Mouse (Mus musculus) left cerebral cortex, adult 6 months (tissue): ENCODE measurements around the gene Zdhhc24. TPM values are rescaled to one million over a fixed set of nuclear protein-coding genes. Genes with fewer than 3 reads are reported as not detected.

Experiments used
- long read RNA-seq, 2 experiments: library from polyadenylated mRNA; unstranded; transcript quantifications; one replicate each; pipeline ENCODE4 v2.0.0; 2019 to 2020
- polyA plus RNA-seq: library from polyadenylated mRNA; unstranded; fragments of <200 nt; fragmentation: Nextera tagmentation; gene quantifications from 2 replicates; pipeline ENCODE4 v1.2.3, GENCODE M21; 2021

Gene Zdhhc24
- 10.3 and 15.3 TPM in 2 replicates for polyA plus RNA-seq
- long read RNA-seq, experiment 1, transcript Zdhhc24-204 (3 exons, 2,314 nt), result minor isoform, 10 of 90 reads
- long read RNA-seq, experiment 1, transcript Zdhhc24-201 (3 exons, 2,558 nt), result major isoform, 65 of 90 reads
- long read RNA-seq, experiment 1, transcript Zdhhc24-206 (2 exons, 939 nt), result minor isoform, 9 of 90 reads
- long read RNA-seq, experiment 1, partial matches to known transcripts, result 0 of 90 reads
- long read RNA-seq, experiment 1, other reads (novel, unspliced or antisense), result 2 of 90 reads
- long read RNA-seq, experiment 2, transcript Zdhhc24-201 (3 exons, 2,558 nt), result major isoform, 8 of 18 reads
- long read RNA-seq, experiment 2, partial matches to known transcripts, result 3 of 18 reads
- long read RNA-seq, experiment 2, other reads (novel, unspliced or antisense), result 2 of 18 reads

DNA sequence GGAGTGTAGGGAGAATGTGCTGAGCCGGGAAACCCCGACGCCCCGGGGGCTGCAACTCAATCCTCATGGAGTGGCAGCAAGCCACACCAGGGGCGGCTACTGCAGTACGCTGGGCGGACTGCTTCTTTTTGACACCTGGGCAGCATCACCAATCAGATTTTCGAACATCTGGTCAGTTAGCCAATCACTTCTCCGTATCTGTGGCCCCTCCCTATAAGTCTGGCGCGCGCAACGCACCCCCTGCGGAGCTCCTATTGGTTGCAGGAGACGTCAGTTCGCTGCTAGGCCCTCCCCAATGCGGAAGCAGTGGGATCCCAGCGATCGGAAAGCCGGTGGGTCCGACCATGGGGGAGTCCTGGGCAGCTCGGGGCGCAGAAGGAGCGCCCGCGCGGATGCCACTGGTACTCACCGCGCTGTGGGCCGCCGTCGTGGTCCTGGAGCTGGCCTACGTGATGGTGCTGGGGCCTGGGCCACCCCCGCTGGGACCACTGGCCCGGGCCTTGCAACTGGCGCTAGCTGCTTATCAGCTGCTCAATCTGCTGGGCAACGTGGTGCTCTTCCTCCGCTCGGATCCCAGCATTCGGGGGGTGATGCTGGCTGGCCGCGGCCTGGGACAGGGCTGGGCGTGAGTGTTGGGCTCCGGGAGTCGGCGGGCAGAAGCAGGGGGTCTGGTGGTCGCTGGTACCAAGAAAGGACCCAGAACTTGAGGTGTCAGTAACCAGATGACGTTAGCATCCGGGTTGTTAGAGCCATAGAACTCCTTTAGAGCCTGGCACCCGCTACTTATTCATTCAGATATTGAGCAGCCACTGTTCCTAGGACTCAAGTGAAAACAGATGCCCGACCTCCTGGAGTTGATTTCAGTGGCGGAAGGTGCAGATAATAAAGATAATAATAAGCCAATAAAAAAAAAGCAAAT is at the start of gene Zdhhc24:
TSS of gene Zdhhc24 (plus strand) at position 264 of the 919 bp plus-strand sequence.

DNA sequence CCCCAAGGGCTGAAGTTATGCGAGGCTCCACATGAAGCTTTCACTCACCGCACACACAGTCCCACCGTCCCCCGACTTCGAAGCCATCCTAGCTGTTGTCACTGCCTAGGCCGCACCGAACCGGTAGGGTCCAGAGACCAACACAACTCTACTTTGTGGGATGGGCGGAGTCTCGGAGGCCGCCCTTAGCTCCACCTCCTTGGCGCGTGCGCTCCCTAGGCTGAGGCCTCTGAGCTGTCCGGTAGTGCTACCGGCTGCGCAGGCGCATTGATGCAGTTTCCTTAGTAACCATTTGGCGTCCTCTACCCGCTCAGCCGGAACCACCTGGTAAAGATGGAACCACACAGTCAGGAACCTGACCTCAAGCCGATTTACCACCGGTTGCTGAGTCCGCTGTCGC is 39.3 kb upstream of the Zdhhc24 start, which contains the start of the genes Ccs and Ccdc87:
TSS of gene Ccs (minus strand) at position 184 of the 400 bp plus-strand sequence.
TSS of gene Ccdc87 (plus strand) at position 218 of the 400 bp plus-strand sequence.

DNA sequence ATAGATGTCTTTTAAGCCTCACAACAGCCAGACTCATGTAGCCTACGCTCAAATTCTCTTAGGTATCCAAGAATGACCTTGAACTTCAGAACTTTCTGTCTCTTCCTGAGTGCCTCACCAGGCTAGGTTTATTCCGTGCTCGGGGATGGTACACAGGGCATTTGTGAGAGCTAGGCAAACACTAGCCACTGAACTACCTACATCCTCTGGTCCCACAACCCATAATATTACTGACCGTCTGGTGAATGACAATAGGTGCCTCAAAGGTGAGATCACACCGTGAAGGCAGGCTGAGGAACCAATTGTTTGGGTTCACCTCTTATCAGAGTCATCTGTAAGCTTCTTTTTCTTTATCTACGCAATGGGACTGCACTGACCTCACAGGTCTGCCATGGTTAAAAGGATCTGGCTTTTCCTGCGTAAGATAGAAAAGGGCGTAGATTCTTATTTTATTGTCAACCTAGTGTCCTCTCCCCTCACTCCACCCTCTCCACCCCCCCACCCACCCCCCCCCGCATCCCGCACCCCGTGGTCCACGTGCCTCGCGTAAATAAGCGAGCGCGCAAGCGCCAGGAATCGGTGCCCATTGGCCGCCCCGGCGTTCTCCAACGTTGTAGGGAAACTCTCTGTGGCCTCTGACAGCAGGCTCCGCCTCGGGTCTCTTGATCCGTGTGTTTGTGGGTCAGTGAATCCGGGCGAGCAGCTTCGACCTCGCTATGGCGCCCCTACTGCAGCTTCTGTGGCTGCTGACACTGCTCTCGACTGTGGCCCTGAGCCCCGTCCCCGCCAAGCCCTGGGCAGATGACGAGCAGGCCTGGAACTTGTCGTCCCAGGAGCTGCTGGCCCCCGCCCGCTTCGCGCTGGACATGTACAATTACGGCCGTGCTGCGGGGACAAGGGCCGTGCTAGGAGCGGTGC is 23.7 kb upstream of the Zdhhc24 start, which contains the start of gene Ctsf:
TSS of gene Ctsf (plus strand) at position 579 of the 918 bp plus-strand sequence.

DNA sequence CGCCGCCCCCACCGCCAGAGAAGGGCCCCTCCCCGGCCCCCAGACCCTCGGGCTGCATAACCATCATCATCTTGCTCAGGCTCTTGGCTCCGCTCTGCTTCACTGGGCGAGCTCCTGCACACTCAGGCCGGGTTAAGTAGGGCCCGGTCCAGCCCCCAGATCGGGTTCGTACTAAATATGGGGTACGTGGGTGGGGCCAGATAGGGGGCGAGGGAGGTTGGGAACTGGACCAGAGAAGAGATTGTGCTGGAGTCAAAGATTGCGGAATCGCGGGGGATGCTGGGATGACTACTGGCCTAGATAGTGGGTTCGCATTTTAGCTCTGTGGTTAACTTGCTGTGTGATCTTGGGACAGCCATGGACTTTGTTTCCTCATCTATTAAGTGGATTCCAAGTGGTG is 683 bp upstream of the Zdhhc24 start, which contains the start of gene Actn3:
TSS of gene Actn3 (minus strand) at position 125 of the 400 bp plus-strand sequence.

DNA sequence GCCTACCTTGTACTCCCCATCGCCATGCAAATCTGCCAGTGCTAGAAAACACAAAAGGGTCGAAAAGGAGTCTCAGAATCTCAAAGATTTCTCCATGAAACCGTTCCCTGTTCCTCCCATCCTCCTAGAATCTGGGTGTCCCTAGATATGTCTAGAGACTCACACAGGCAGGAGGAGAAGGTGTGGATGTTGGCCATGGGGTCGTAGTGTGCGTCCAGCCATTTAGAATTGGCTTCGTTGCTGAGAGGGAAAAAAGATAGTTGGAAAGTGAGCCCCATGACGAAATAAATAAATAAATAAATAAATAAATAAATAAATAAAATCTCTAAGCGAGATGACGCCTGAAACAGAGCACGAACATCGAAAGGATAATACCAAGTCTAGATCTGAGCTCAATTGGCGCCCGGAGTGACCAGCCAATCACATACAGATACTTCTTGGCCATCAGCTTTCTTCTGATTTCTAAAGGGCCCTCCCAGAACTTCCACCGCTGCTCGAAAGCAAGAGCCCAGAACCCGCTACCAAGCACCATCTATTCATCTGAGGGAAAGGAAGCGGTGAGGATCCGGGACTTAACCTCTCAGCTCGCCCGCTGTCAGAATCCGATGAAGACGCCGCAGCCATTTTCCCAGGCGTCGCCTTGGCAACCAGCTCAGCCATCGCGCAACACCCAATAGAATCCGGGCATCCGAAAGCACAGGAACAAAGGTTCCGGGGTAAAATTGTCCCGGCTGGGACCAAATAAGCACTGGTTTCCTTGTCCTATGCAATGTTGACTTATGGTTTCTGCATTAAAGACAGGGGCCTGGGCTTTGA is 27.7 kb downstream of the Zdhhc24 start, which contains the start of gene Bbs1:
TSS of gene Bbs1 (minus strand) at position 650 of the 816 bp plus-strand sequence.

DNA sequence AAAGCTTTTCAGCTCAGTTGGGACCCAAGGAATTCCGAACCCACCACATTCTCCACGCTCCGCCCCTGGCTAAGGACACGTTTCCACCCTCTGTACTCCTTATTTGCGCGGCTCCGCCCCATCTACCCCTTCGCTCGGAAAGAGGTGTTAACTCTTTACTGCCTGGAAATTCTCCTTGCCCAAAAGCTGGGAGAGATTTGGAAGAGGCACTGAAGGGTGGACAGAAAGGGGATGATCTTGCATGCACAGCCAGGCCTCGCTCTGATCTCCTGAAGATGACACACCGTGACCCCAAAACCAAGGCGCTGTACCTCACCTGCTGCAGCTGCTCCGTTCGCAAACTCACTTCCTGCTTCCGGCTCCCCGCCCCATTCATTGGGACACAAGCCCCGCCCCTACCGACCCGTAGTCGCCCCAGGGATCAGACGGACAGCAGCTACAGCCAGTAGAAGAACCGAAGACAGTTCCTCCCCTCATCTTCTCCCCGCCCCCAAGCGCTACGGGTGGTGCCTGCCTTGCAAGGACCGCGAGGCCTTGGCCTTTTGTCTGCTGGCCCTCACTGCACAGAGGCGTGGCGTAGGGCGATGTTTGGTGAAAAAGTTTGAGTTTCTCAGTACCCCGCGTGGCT is 49.5 kb downstream of the Zdhhc24 start, which contains the start of gene Dpp3:
TSS of gene Dpp3 (minus strand) at position 384 of the 628 bp plus-strand sequence.

Other genes starting within 250 kb of the Zdhhc24 start
- 5.0 and 5.5 TPM in 2 replicates for gene Gm960, start 180.0 kb upstream of the Zdhhc24 start, polyA plus RNA-seq
- gene Sptbn2, start 167.5 kb upstream of the Zdhhc24 start, polyA plus RNA-seq, result 48.6 and 61.2 TPM in 2 replicates
- 21.5 and 24.9 TPM in 2 replicates for gene Rbm4b, start 122.2 kb upstream of the Zdhhc24 start, polyA plus RNA-seq
- 25.7 and 26.6 TPM in 2 replicates for gene Rbm4, start 84.8 kb upstream of the Zdhhc24 start, polyA plus RNA-seq
- 5.1 and 8.4 TPM in 2 replicates for gene Gm21992, start 67.1 kb upstream of the Zdhhc24 start, polyA plus RNA-seq
- gene Rbm14, start 67.0 kb upstream of the Zdhhc24 start, polyA plus RNA-seq, result 7.6 and 11.1 TPM in 2 replicates
- gene Ccs, start 39.3 kb upstream of the Zdhhc24 start, polyA plus RNA-seq, result 37.7 and 46.6 TPM in 2 replicates
- 1.5 and 1.8 TPM in 2 replicates for gene Ccdc87, start 39.3 kb upstream of the Zdhhc24 start, polyA plus RNA-seq
- 79.0 and 97.4 TPM in 2 replicates for gene Ctsf, start 23.5 kb upstream of the Zdhhc24 start, polyA plus RNA-seq
- 0.28 and 1.0 TPM in 2 replicates for gene Actn3, start 759 bp upstream of the Zdhhc24 start, polyA plus RNA-seq
- 7.2 and 18.1 TPM in 2 replicates for gene Bbs1, start 28.0 kb downstream of the Zdhhc24 start, polyA plus RNA-seq
- gene Dpp3, start 49.6 kb downstream of the Zdhhc24 start, polyA plus RNA-seq, result 20.7 and 24.6 TPM in 2 replicates
- gene Peli3, start 64.5 kb downstream of the Zdhhc24 start, polyA plus RNA-seq, result 8.9 and 11.4 TPM in 2 replicates
- gene Mrpl11, start 83.5 kb downstream of the Zdhhc24 start, polyA plus RNA-seq, result 133 and 161 TPM in 2 replicates
- 12.7 and 17.4 TPM in 2 replicates for gene Npas4, start 111.6 kb downstream of the Zdhhc24 start, polyA plus RNA-seq
- 6.6 and 8.4 TPM in 2 replicates for gene Slc29a2, start 145.2 kb downstream of the Zdhhc24 start, polyA plus RNA-seq
- 129 and 165 TPM in 2 replicates for gene B4gat1, start 160.2 kb downstream of the Zdhhc24 start, polyA plus RNA-seq
- gene AC124502.3, start 160.2 kb downstream of the Zdhhc24 start, polyA plus RNA-seq, result 1.7 and 2.9 TPM in 2 replicates
- gene Brms1, start 162.7 kb downstream of the Zdhhc24 start, polyA plus RNA-seq, result 33.0 and 37.7 TPM in 2 replicates
- 13.6 and 19.4 TPM in 2 replicates for gene Rin1, start 171.8 kb downstream of the Zdhhc24 start, polyA plus RNA-seq
- 2.3 and 4.5 TPM in 2 replicates for gene Cd248, start 189.4 kb downstream of the Zdhhc24 start, polyA plus RNA-seq
- gene Tmem151a, start 206.9 kb downstream of the Zdhhc24 start, polyA plus RNA-seq, result 148 and 149 TPM in 2 replicates
- 36.4 and 56.7 TPM in 2 replicates for gene Yif1a, start 209.9 kb downstream of the Zdhhc24 start, polyA plus RNA-seq
- gene Cnih2, start 219.9 kb downstream of the Zdhhc24 start, polyA plus RNA-seq, result 37.0 and 528 TPM in 2 replicates
- gene Rab1b, start 228.4 kb downstream of the Zdhhc24 start, polyA plus RNA-seq, result 140 and 175 TPM in 2 replicates
- 11.6 and 37.2 TPM in 2 replicates for gene Klc2, start 239.9 kb downstream of the Zdhhc24 start, polyA plus RNA-seq